Mouse (Mus musculus): ENCODE data around the gene Btbd1.

Gene Btbd1

DNA sequence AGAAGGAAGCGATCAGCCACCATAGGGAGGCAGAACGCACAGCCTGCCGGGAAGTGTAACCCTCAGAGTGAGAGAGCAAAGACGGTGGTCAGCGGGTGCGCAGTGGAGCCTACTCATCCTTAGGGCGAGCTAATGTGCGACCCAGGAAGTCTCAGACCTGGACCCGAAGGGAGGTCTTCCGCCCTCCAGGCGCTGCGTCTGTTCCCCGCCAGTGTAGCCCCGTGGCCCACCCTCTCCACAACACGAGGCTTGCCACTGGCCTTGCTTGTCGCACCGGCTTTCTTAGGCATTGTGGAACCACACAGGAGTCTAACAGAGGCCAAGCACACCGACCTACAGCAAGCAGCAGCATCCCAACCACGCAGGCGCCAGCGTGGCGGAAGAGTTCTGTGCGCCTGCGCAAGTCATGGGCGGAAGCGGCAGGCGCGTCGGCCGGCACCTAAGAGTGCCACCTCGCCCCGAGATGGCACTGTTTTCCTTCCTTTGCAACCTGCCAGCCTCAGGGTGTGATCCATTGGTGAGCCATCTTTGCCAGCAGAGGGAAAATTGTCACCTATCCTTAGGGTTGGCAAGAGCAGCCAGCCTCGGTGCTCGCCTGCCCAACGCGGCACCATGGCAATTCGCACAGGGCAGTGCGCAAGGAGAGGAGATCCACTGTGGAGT lies 40.0 kb downstream of the Btbd1 start, which contains the start of gene 3110040N11Rik:
TSS of gene 3110040N11Rik (minus strand) at position 384 of the 663 bp plus-strand sequence.
- DNase-seq (ENCODE audit: inconsistent age in 2 of 2, low spot score in 1 of 2) = peak; percentile 88 to 94

DNA sequence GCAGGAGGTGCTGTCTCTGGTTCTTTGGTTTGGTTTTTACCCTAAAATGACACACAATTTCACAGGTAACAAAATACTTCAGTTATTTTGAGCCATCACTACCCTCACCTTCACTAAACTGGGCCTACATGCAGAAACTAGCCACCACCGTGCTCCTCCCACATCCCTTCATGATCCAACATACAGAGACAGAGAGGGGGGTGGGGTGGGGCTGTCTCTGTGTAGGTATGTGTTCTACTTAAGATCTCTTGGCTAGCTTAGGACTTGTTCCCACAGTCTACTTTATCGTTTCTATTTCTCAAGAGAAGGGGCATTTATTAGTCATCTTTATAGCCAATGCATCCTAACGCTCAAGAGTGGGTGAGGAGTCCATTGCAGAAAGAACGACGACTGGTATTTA lies 40.7 kb downstream of the Btbd1 start:
- DNase-seq (ENCODE audit: inconsistent age in 2 of 2, low spot score in 1 of 2) = peak; percentile 32 to 73

DNA sequence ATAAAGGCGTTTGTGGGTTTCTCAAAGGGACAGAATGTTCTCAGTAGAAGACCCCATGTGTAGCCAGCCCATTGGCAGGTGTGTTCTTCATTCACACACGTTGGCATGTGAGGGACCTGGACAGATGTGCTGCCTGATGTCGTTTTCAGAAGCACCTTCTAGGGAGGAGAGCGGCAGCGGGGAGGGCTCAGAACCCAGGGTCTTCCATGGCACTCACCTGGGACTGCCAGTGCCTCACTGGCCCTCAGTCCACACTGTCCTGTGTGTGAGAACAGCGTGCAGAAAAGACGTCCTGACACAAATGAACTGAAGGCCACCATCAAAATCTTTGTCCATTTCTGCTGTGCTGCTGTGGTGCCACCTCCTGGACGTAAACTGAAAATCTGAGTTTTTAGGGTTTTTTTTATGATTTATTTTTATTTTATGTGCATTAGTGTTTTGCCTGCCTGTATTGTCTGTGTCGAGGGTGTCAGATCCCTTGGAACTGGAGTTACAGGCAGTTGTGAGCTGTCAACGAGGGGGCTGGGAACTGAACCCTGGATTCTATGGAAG lies 51.5 kb downstream of the Btbd1 start:
- peak in 1 of 2 experiments; percentile 53 for DNase-seq (ENCODE audit: inconsistent age in 2 of 2, low spot score in 1 of 2)

DNA sequence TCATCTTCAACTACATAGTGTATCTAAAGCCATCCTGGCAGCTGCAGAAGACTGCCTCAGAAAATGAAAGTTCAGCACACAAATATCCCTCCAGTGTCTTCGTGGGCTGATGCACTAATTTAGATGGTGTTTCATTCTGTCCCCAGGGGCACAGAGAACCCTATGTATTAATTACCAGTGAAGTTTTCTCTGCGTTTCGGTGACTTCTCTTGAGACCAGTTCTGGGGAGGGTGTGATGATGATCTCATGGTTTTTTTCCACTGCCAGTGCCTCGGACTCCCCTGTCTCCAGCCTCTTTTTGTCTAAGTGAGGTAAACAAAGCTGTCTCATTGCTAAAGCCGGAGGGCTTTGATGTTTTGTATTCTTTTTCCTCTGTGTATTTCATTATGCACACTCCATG lies 53.9 kb downstream of the Btbd1 start:
- DNase-seq (ENCODE audit: inconsistent age in 2 of 2, low spot score in 1 of 2) = peak; percentile 27 to 70

DNA sequence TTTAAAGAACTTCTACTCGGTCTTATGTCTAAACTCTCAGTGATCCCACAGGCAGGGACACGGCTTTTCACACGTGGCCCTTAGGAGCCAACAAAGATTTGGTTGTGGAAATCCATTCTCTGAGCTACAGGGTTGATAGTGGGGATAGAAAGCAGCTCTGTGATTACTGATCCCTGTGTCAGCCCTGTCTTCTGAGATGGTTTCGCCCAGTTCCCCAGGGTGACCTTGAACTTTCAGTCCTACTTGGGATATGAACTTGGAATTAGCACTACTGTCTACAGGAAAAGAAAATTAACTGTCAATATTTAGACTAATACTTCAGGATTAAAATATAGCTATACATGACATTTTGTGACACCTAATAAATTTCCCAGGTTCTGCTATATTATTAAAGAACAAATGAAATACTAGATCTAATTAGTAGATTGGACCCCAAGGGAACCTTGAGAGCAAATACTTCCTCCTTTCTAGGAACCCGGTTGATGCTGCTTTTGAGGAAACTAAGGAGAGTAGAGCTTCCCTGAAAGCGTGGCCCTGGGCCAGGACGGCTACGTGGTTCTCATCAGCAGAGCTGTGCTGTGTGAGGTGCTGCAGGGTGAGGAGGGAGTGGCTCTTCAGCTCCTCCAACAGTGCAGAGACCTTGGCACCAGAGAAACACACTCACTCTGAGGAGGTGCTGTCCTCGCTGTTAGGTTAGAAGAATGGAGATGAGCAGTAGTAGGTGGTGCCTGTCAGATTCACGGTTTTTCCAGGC lies 56.3 kb downstream of the Btbd1 start:
- peak; percentile 58 to 72 for DNase-seq (ENCODE audit: inconsistent age in 2 of 2, low spot score in 1 of 2)

DNA sequence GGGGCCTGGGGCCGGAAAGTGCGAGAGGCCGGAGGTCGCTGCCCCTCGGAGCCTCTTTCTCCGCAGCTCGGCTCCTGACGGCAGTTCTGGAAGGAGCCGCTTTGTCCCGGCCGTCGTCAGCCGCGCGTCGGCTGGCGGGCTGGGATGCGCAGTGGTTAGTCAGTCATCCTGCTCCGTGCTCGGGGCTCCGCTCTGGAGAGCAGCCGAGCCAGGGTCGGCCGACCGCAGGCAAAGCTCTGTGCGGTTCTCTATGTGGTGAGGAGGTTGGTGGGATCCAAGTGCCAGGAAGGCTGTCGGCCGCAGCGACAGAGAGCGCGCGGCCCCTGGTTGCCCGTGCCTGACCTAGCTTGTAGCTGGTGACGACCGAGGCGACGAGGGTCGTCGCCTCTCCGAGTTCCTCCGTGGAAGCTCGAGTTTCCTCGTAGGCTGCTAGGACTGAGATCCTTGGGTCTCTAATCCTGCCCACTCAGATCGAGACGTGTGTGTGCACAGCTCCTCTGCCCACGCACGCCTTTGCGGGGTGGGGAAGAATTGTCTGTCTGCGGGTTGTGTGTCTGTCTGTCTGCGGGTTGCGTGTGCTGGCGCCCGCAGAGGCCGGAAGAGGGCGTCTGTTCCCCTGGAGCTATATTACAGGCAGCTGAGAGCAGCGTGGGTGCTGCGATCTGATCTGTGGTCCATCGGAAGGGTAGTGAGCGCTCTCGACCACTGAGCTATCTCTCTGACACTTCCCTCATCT lies 66.0 kb downstream of the Btbd1 start:
- DNase-seq (ENCODE audit: inconsistent age in 2 of 2, low spot score in 1 of 2) = peak in 1 of 2 experiments; percentile 63

DNA sequence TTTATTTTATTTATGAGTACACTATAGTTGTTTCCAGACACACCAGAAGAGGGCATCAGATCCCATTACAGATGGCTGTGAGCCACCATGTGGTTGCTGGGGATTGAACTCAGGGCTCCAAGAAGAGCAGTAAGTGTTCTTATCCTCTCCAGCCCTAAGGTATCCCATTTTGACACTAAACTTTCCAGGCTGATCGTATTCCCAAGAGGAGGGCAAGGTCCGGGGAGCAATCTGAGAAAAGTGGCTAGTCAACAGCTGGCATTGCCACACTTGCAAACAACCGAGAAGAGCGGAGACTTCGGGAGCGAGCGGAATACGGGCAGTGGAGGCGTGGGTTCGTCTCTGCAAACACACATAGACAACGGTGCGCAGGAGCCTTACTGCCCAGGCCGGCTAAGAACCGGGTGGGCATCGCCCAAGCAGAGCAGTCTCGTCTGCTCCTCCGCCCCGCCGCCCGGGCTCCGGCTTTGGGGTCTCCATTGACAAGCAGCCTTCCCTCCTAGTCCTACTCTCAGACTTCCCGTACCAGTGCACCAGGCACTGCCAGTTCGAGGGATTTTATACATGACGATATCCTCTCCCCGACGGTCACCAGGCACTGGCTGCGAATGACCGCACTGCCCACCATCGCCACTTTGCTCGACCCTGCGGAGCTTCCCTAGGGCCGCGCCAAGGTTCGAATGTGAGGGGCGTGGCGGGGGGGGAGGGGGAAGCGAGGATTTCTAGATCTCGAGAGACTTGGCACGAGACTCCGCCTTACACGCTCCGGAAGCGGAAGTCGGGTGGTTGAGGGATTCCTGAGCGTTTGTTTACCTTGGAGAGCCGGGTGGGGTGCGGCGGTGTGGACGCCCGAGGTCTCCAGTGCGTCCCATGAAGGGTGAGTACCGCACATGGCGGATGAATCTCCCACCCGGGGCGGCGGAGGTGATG lies 66.8 kb downstream of the Btbd1 start, which contains the start of gene Ramac:
TSS of gene Ramac (plus strand) at position 746 of the 930 bp plus-strand sequence.
- peak; percentile 89 to 96 for DNase-seq (ENCODE audit: inconsistent age in 2 of 2, low spot score in 1 of 2)

DNA sequence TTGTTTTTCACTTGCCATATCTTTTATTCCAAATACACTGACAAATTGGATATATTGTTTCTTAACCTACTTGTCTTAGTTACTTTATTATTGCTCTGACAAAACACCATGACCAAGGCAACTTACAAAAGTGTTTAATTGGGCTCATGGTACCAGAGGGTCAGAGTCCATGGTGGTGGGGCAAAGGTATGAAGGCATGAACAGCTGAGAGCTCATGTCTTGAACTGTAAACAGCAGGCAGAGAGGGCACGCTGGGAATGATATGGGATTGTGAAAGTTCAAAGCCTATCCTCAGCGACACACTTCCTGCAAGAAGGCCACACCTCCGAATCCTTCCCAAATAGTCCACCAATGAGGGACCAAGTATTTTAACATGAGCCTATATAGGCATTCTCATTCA lies 81.3 kb downstream of the Btbd1 start:
- DNase-seq (ENCODE audit: inconsistent age in 2 of 2, low spot score in 1 of 2) = no peak

DNA sequence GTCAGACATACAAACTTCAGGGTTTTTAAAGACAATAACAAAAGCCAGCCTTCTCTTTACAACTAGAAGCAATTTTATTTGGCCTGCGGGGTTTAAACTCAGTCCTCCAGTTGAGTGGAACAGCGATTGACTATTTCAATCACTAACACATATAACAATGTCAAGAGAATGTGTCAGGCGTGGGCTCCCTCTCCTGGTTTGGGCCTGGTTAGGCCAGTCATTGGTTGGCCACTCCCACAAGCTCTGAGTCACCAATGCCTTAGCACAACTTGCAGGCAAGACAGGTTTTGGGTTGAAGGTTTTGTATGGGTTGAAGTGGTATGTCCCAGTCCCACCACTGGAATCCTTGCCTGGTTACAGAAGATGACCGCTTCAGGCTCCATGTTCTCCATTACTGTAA lies 85.1 kb downstream of the Btbd1 start:
- DNase-seq (ENCODE audit: inconsistent age in 2 of 2, low spot score in 1 of 2) = peak; percentile 75 to 76

Measured in adrenal gland, adult (tissue).